In the genomic region with DNA sequence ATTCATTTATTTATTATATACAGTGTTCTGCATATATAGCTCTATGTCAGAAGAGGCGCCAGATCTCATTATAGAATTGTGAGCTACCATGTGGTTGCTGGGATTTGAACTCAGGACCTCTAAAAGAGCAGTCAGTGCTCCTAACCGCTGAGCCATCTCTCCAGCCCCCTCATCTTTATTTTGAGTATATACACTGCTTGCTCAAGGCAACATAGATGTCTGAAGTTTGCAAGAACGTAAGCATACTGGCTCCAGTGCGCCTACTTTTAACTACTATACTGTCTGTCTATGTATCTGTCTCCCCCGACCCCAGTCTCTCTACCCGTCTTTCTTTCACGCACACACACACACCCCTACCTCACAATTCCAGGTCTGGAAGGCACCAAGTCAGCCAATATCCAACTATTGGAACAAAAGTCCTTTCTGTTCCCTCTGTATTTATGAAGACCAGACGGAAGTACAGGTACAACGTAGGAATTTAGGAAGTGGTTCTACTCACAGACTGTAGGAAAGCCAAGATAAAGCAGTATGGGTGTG, we compare ENCODE assay signal across 8 mouse cellular contexts. TPM values are rescaled to one million over a fixed set of nuclear protein-coding genes. Genes with fewer than 3 reads are reported as not detected.
DNase-seq lines count a peak whose midpoint lies in the region; ATAC-seq and TF ChIP-seq lines count a peak whose summit lies in the region.

No protein-coding gene starts in this region.

- intact Hi-C loops in left cerebral cortex, postnatal 25 days (cut with DNase I): no loop called here

- ATAC-seq in heart, postnatal 0 days (ENCODE audit: insufficient read depth, low read depth): no peak
- no peak for ATAC-seq in liver, embryonic 16.5 days (ENCODE audit: low read depth)

- H3K4me1 ChIP-seq in CH12.LX (ENCODE audit: control insufficient read depth in 1 of 2, insufficient read depth in 2 of 2): peaks cover 5 to 29% of the 10 kb centered on the region in 2 experiments; a peak in 2 of 4 replicates
- peaks cover 11% of the 10 kb centered on the region for H3K4me1 ChIP-seq in heart, postnatal 0 days (ENCODE audit: control insufficient read depth, insufficient read depth)
- peaks cover 8% of the 10 kb centered on the region for H3K4me1 ChIP-seq in liver, embryonic 16.5 days (ENCODE audit: control insufficient read depth, low read depth, low read length)

- WGBS in heart, postnatal 0 days: 54% methylated on average over 9 of the region's 9 CpGs
- WGBS in liver, embryonic 16.5 days (ENCODE audit: insufficient replicate concordance): 51% methylated on average over 9 of the region's 9 CpGs

- H3K4me2 ChIP-seq in CH12.LX (ENCODE audit: insufficient read depth, low read depth, poor library complexity, severe bottlenecking): peak overlapping the region; percentile 62; the same call in 1 of the 2 replicates
- peak overlapping the region; percentile 80 for H3K4me2 ChIP-seq in heart, postnatal 0 days (ENCODE audit: low read depth, low read length)
- peak overlapping the region; percentile 79 for H3K4me2 ChIP-seq in liver, embryonic 16.5 days (ENCODE audit: low read depth, low read length)

- in situ Hi-C loops in CH12.LX (cut with MboI; ENCODE audit: low pct_ligation_motif_present, low pct_unique_long_range_greater_than_20kb, low sequenced_read_pairs): no loop called here

- H3K9ac ChIP-seq in CH12.LX (ENCODE audit: insufficient read depth, low read depth): peak overlapping the region; percentile 86; the same call in 1 of the 2 replicates
- H3K9ac ChIP-seq in heart, postnatal 0 days (replicated peaks; ENCODE audit: low read depth, low read length): no peak overlapping the region
- H3K9ac ChIP-seq in liver, embryonic 16.5 days (ENCODE audit: low read depth, low read length): no peak overlapping the region

- H3K79me2 ChIP-seq in CH12.LX (replicated peaks; ENCODE audit: control insufficient read depth, extremely low read depth, insufficient read depth, poor library complexity, severe bottlenecking): peaks cover 34% of the 10 kb centered on the region

- DNase-seq in heart, adult 11 months: peak; percentile 83
- no peak for DNase-seq in heart, postnatal 4 days
- DNase-seq in CH12.LX (ENCODE audit: extremely low read depth): no peak
- no peak for DNase-seq in heart, postnatal 0 days (ENCODE audit: low spot score)
- no peak for DNase-seq in frontal cortex, postnatal 10 days (ENCODE audit: low spot score in 2 of 2)
- no peak for DNase-seq in layer of hippocampus, postnatal 25 days (ENCODE audit: extremely low spot score in 1 of 2, low spot score in 1 of 2)
- DNase-seq in left cerebral cortex, postnatal 25 days (ENCODE audit: low spot score in 2 of 2): no peak

- H3K4me3 ChIP-seq in CH12.LX (replicated peaks in 1 of 3; ENCODE audit: low read depth in 2 of 3, low read length in 2 of 3, poor library complexity in 1 of 3): peak overlapping the region in 2 of 3 experiments; percentile 71 to 96
- peak overlapping the region; percentile 89 for H3K4me3 ChIP-seq in heart, postnatal 0 days (ENCODE audit: low read depth, low read length)
- H3K4me3 ChIP-seq in liver, embryonic 16.5 days (ENCODE audit: low read depth, low read length): peak overlapping the region; percentile 98

- H3K9me3 ChIP-seq in CH12.LX (replicated peaks; ENCODE audit: low read length): no peaks in the 10 kb centered on the region
- no peaks in the 10 kb centered on the region for H3K9me3 ChIP-seq in heart, postnatal 0 days (replicated peaks; ENCODE audit: control insufficient read depth, low read length)
- H3K9me3 ChIP-seq in liver, embryonic 16.5 days (replicated peaks; ENCODE audit: control insufficient read depth, low read length): no peaks in the 10 kb centered on the region

- peaks cover 23 to 25% of the 10 kb centered on the region in 2 experiments for H3K36me3 ChIP-seq in CH12.LX (replicated peaks in 1 of 2; ENCODE audit: control insufficient read depth in 1 of 2, insufficient read depth in 1 of 2, low read length in 1 of 2)
- peaks cover 22% of the 10 kb centered on the region for H3K36me3 ChIP-seq in heart, postnatal 0 days (replicated peaks; ENCODE audit: control insufficient read depth, insufficient read depth, low read length)
- H3K36me3 ChIP-seq in liver, embryonic 16.5 days (ENCODE audit: control insufficient read depth, insufficient read depth): peaks cover 10% of the 10 kb centered on the region

- no peaks in the 10 kb centered on the region for H3K27me3 ChIP-seq in CH12.LX (replicated peaks)
- no peaks in the 10 kb centered on the region for H3K27me3 ChIP-seq in heart, postnatal 0 days (ENCODE audit: control insufficient read depth, insufficient read depth, low read length)
- H3K27me3 ChIP-seq in liver, embryonic 16.5 days (ENCODE audit: control insufficient read depth, insufficient read depth, low read depth, low read length): no peaks in the 10 kb centered on the region

- TF ChIP-seq POLR2A in CH12.LX (IDR thresholded peaks at IDR 0.05; ENCODE audit: low read depth, low read length): no peak

- TF ChIP-seq RAD21 in CH12.LX (IDR thresholded peaks at IDR 0.05; ENCODE audit: low read depth, low read length): no peak

- H3K27ac ChIP-seq in CH12.LX (ENCODE audit: insufficient read depth, low read depth): no peak overlapping the region
- H3K27ac ChIP-seq in heart, postnatal 0 days (ENCODE audit: low read depth): no peak overlapping the region
- H3K27ac ChIP-seq in liver, embryonic 16.5 days (ENCODE audit: low read length): no peak overlapping the region

- TF ChIP-seq EP300 in CH12.LX (IDR thresholded peaks at IDR 0.05; ENCODE audit: low read length): no peak
- TF ChIP-seq EP300 in heart, postnatal 0 days (IDR thresholded peaks at IDR 0.05; ENCODE audit: low read depth): no peak

- no peak for TF ChIP-seq CTCF in CH12.LX (conservative IDR thresholded peaks at IDR 0.05 in 1 of 2, IDR thresholded peaks at IDR 0.05 in 1 of 2; ENCODE audit: low read depth in 2 of 2, low read length in 2 of 2)
- no peak for TF ChIP-seq CTCF in heart, postnatal 0 days (IDR thresholded peaks at IDR 0.05; ENCODE audit: low read depth)

- dilution Hi-C loops in CH12.LX (cut with MboI; ENCODE audit: extremely low pct_ligation_motif_present, extremely low pct_unique_long_range_greater_than_20kb, low sequenced_read_pairs): no loop called here

TF ChIP-seq in CH12.LX, 34 proteins besides CTCF, POLR2A, EP300 and RAD21:
- no peak for TF ChIP-seq SIN3A (IDR thresholded peaks at IDR 0.05; ENCODE audit: low read length)
- TF ChIP-seq TBP (conservative IDR thresholded peaks at IDR 0.05; ENCODE audit: low read depth, low read length): 0 out of 2 replicates have a peak, but pooled peaks have one; percentile 37

RNA-seq across cellular contexts. Expression of a gene that starts 0.6 kb away (rescaled TPM):
- total RNA-seq in heart, postnatal 4 days (2021): 10 to 100 TPM; 19.0 to 20.3 TPM
- total RNA-seq in CH12.LX (2012; rRNA removed) (9.6 and 10.0 TPM in 2 replicates), CH12.LX (2014; rRNA removed) (13.5 and 13.7 TPM in 2 replicates)
- 36.7 and 38.4 TPM in 2 replicates for polyA plus RNA-seq in CH12.LX (2012; ENCODE audit: insufficient read length, low read depth)
- total RNA-seq in heart, postnatal 0 days (2014; rRNA removed; ENCODE audit: low replicate concordance): 10.0 and 14.5 TPM in 2 replicates
- 13.4 and 14.3 TPM in 2 replicates for polyA plus RNA-seq in heart, postnatal 0 days (2015; fragmentation: Nextera tagmentation; extraction: Ambion mirVana)
- polyA plus RNA-seq in liver, embryonic 16.5 days (2015; fragmentation: Nextera tagmentation; extraction: Ambion mirVana): 5.8 and 5.9 TPM in 2 replicates
- 10 to 100 TPM; 19.3 to 22.8 TPM for total RNA-seq in layer of hippocampus, postnatal 25 days (2021)
- 10 to 100 TPM; 22.5 to 26.5 TPM for total RNA-seq in left cerebral cortex, postnatal 25 days (2021)

RNA-seq across cellular contexts. Expression of a gene that starts 0.7 kb away (rescaled TPM):
- total RNA-seq in heart, postnatal 4 days (2021): under 1 TPM; 0.59 to 0.69 TPM
- 1.8 and 2.4 TPM in 2 replicates for total RNA-seq in CH12.LX (2012; rRNA removed)
- total RNA-seq in CH12.LX (2014; rRNA removed): 4.8 and 5.5 TPM in 2 replicates
- polyA plus RNA-seq in CH12.LX (2012; ENCODE audit: insufficient read length, low read depth): 2.8 and 3.2 TPM in 2 replicates
- total RNA-seq in heart, postnatal 0 days (2014; rRNA removed; ENCODE audit: low replicate concordance): 0.27 TPM in 1 of 2 replicates, not detected in the other
- 1.2 and 1.5 TPM in 2 replicates for polyA plus RNA-seq in heart, postnatal 0 days (2015; fragmentation: Nextera tagmentation; extraction: Ambion mirVana)
- polyA plus RNA-seq in liver, embryonic 16.5 days (2015; fragmentation: Nextera tagmentation; extraction: Ambion mirVana): 0.55 and 0.90 TPM in 2 replicates
- total RNA-seq in layer of hippocampus, postnatal 25 days (2021): 1 to 10 TPM; 3.3 to 3.4 TPM
- 1 to 10 TPM; 3.3 to 4.2 TPM for total RNA-seq in left cerebral cortex, postnatal 25 days (2021)

RNA-seq across cellular contexts. Expression of a gene that starts 14.2 kb away (rescaled TPM):
- 100 to 1,000 TPM; 196 to 216 TPM for total RNA-seq in heart, postnatal 4 days (2021)
- total RNA-seq in CH12.LX (2012; rRNA removed): 160 and 183 TPM in 2 replicates
- 244 and 249 TPM in 2 replicates for total RNA-seq in CH12.LX (2014; rRNA removed)
- 119 and 155 TPM in 2 replicates for polyA plus RNA-seq in CH12.LX (2012; ENCODE audit: insufficient read length, low read depth)
- total RNA-seq in heart, postnatal 0 days (2014; rRNA removed; ENCODE audit: low replicate concordance): 115 and 163 TPM in 2 replicates
- 445 and 461 TPM in 2 replicates for polyA plus RNA-seq in heart, postnatal 0 days (2015; fragmentation: Nextera tagmentation; extraction: Ambion mirVana)
- 141 and 164 TPM in 2 replicates for polyA plus RNA-seq in liver, embryonic 16.5 days (2015; fragmentation: Nextera tagmentation; extraction: Ambion mirVana)
- 100 to 1,000 TPM; 237 to 253 TPM for total RNA-seq in layer of hippocampus, postnatal 25 days (2021)
- 100 to 1,000 TPM; 247 to 254 TPM for total RNA-seq in left cerebral cortex, postnatal 25 days (2021)

RNA-seq across cellular contexts. Expression of a gene that starts 14.2 kb away (rescaled TPM):
- 100 to 1,000 TPM; 664 to 695 TPM for total RNA-seq in heart, postnatal 4 days (2021)
- 215 and 261 TPM in 2 replicates for total RNA-seq in CH12.LX (2012; rRNA removed)
- total RNA-seq in CH12.LX (2014; rRNA removed): 407 and 435 TPM in 2 replicates
- polyA plus RNA-seq in CH12.LX (2012; ENCODE audit: insufficient read length, low read depth): 220 and 240 TPM in 2 replicates
- 980 and 992 TPM in 2 replicates for total RNA-seq in heart, postnatal 0 days (2014; rRNA removed; ENCODE audit: low replicate concordance)
- polyA plus RNA-seq in heart, postnatal 0 days (2015; fragmentation: Nextera tagmentation; extraction: Ambion mirVana): 1,236 and 1,240 TPM in 2 replicates
- 308 and 319 TPM in 2 replicates for polyA plus RNA-seq in liver, embryonic 16.5 days (2015; fragmentation: Nextera tagmentation; extraction: Ambion mirVana)
- total RNA-seq in layer of hippocampus, postnatal 25 days (2021): 100 to 1,000 TPM; 117 to 132 TPM
- 100 to 1,000 TPM; 111 TPM for total RNA-seq in left cerebral cortex, postnatal 25 days (2021)

RNA-seq across cellular contexts. Expression of a gene that starts 41.7 kb away (rescaled TPM):
- total RNA-seq in heart, postnatal 4 days (2021): 100 to 1,000 TPM; 278 to 283 TPM
- 45.2 and 49.6 TPM in 2 replicates for total RNA-seq in CH12.LX (2012; rRNA removed)
- total RNA-seq in CH12.LX (2014; rRNA removed): 67.5 and 81.5 TPM in 2 replicates
- polyA plus RNA-seq in CH12.LX (2012; ENCODE audit: insufficient read length, low read depth): 53.4 and 55.7 TPM in 2 replicates
- 155 and 215 TPM in 2 replicates for total RNA-seq in heart, postnatal 0 days (2014; rRNA removed; ENCODE audit: low replicate concordance)
- 203 and 204 TPM in 2 replicates for polyA plus RNA-seq in heart, postnatal 0 days (2015; fragmentation: Nextera tagmentation; extraction: Ambion mirVana)
- polyA plus RNA-seq in liver, embryonic 16.5 days (2015; fragmentation: Nextera tagmentation; extraction: Ambion mirVana): 21.6 and 22.5 TPM in 2 replicates
- total RNA-seq in layer of hippocampus, postnatal 25 days (2021): 100 to 1,000 TPM; 137 to 141 TPM
- 100 to 1,000 TPM; 115 to 117 TPM for total RNA-seq in left cerebral cortex, postnatal 25 days (2021)
